Mouse (Mus musculus) heart, embryonic 13.5 days (tissue): ENCODE measurements around the gene Stra6. TPM values are rescaled to one million over a fixed set of nuclear protein-coding genes. Genes with fewer than 3 reads are reported as not detected.

Experiments used
- ATAC-seq: fragments of 200-750 bp; cut with Nextera tagmentation; 2 replicates; pipeline ENCODE4 v1.8.0; 2017; ENCODE audit warnings: moderate TSS enrichment; ENCODE audit not compliant: insufficient number of reproducible peaks, low FRiP score, low TSS enrichment; ENCODE audit errors: extremely low read depth
- H3K27ac ChIP-seq: fragments of 300-500 bp; sonication (generic); replicated peaks from 2 replicates; pipeline ENCODE4 v1.5.1; 2015; ENCODE audit warnings: moderate library complexity, mild to moderate bottlenecking, inconsistent platforms
- H3K27me3 ChIP-seq: fragments of 300-500 bp; sonication (generic); replicated peaks from 2 replicates; pipeline ENCODE4 v1.6.1; 2015; ENCODE audit warnings: mild to moderate bottlenecking, inconsistent platforms
- H3K36me3 ChIP-seq: fragments of 300-500 bp; sonication (generic); 2 replicates; pipeline ENCODE4 v1.6.1; 2015; ENCODE audit warnings: mild to moderate bottlenecking, inconsistent platforms
- H3K4me1 ChIP-seq: fragments of 300-500 bp; sonication (generic); 2 replicates; pipeline ENCODE4 v1.6.1; 2015; ENCODE audit warnings: inconsistent platforms
- H3K4me2 ChIP-seq: fragments of 300-500 bp; sonication (generic); 2 replicates; pipeline ENCODE4 v1.6.1; 2015; ENCODE audit warnings: inconsistent platforms, mild to moderate bottlenecking, moderate library complexity
- H3K4me3 ChIP-seq: fragments of 300-500 bp; sonication (generic); 2 replicates; pipeline ENCODE4 v1.5.1; 2015; ENCODE audit warnings: moderate library complexity, mild to moderate bottlenecking, inconsistent platforms
- H3K9ac ChIP-seq: fragments of 300-500 bp; sonication (generic); 2 replicates; pipeline ENCODE4 v1.6.1; 2015; ENCODE audit warnings: inconsistent platforms, mild to moderate bottlenecking, moderate library complexity
- H3K9me3 ChIP-seq: fragments of 300-500 bp; sonication (generic); 2 replicates; pipeline ENCODE4 v1.6.1; 2016; ENCODE audit warnings: inconsistent platforms
- WGBS: fragments of 180-500 bp; shearing (Covaris S2); methylation state at CpG from one replicate; pipeline ENCODE4 v1.1.7; 2015; ENCODE audit warnings: mixed read lengths; 5-methylcytosine and 5-hydroxymethylcytosine counted together
- polyA plus RNA-seq: library from polyadenylated mRNA; unstranded; fragments of >200 nt; fragmentation: Nextera tagmentation; extraction: Ambion mirVana; gene quantifications from 2 replicates; pipeline ENCODE4 v1.2.1, GENCODE M21; 2015

Stra6 gene
- polyA plus RNA-seq, 1 experiment from 2014 or later = 1.8 TPM

- peaks cover 69% of the 10 kb centered on the region for H3K4me1 ChIP-seq
- H3K4me3 ChIP-seq = peak overlapping the region; percentile 31
Measured at GRCm38 (mm10) chr9:58157838-58158237, 94.2 kb downstream of the Stra6 start.

GRCm38 (mm10) chr9:58158541-58159311, 95.1 kb downstream of the Stra6 start:
- peak; percentile 32; the same call in 1 of the 2 replicates for ATAC-seq
- Histone ChIP-seq H3K4me1 (peaks cover 61% of the 10 kb centered on the region), H3K9me3 (no peaks in the 10 kb centered on the region), H3K4me2 (peak overlapping the region; percentile 60), H3K9ac (peak overlapping the region; percentile 64), H3K27me3 (peaks cover 5% of the 10 kb centered on the region; the same call in 1 of the 2 replicates), H3K27ac (peak overlapping the region; percentile 87), H3K4me3 (peak overlapping the region; percentile 31), H3K36me3 (no peaks in the 10 kb centered on the region)
- 30% methylated on average over 7 of the region's 7 CpGs for WGBS

More at GRCm38 (mm10) chr9:58157838-58158237, 94.2 kb downstream of the Stra6 start:
- H3K4me2 ChIP-seq = peak overlapping the region; percentile 60
- 75% methylated on average over 13 of the region's 13 CpGs for WGBS
- no peaks in the 10 kb centered on the region for H3K9me3 ChIP-seq
- peak overlapping the region; percentile 87 for H3K27ac ChIP-seq
- ATAC-seq = no peak
- peaks cover 5% of the 10 kb centered on the region; the same call in 1 of the 2 replicates for H3K27me3 ChIP-seq
- no peaks in the 10 kb centered on the region for H3K36me3 ChIP-seq
- H3K9ac ChIP-seq = peak overlapping the region; percentile 64

GRCm38 (mm10) chr9:58159855-58160254, 96.3 kb downstream of the Stra6 start:
- Histone ChIP-seq H3K4me1 (peaks cover 58% of the 10 kb centered on the region), H3K9me3 (no peaks in the 10 kb centered on the region), H3K36me3 (no peaks in the 10 kb centered on the region), H3K9ac (0 out of 2 replicates have a peak overlapping the region, but pooled peaks have one; percentile 14), H3K27me3 (peaks cover 5% of the 10 kb centered on the region; the same call in 1 of the 2 replicates), H3K27ac (peak overlapping the region; percentile 87), H3K4me3 (no peak overlapping the region), H3K4me2 (0 out of 2 replicates have a peak overlapping the region, but pooled peaks have one; percentile 1)
- ATAC-seq = no peak
- 24% methylated on average over 4 of the region's 4 CpGs for WGBS

GRCm38 (mm10) chr9:58160315-58160714, 96.7 kb downstream of the Stra6 start:
- Histone ChIP-seq H3K4me2 (0 out of 2 replicates have a peak overlapping the region, but pooled peaks have one; percentile 1), H3K9me3 (no peaks in the 10 kb centered on the region), H3K4me3 (no peak overlapping the region), H3K4me1 (peaks cover 54% of the 10 kb centered on the region), H3K36me3 (no peaks in the 10 kb centered on the region), H3K27ac (peak overlapping the region; percentile 87), H3K27me3 (peaks cover 5% of the 10 kb centered on the region; the same call in 1 of the 2 replicates), H3K9ac (0 out of 2 replicates have a peak overlapping the region, but pooled peaks have one; percentile 14)
- ATAC-seq = no peak
- 57% methylated on average over 5 of the region's 5 CpGs for WGBS

GRCm38 (mm10) chr9:58162173-58162572, 98.6 kb downstream of the Stra6 start:
- Histone ChIP-seq H3K4me1 (peaks cover 37% of the 10 kb centered on the region), H3K27ac (no peak overlapping the region), H3K9ac (no peak overlapping the region), H3K36me3 (no peaks in the 10 kb centered on the region), H3K4me2 (no peak overlapping the region), H3K27me3 (peaks cover 1% of the 10 kb centered on the region; the same call in 1 of the 2 replicates), H3K9me3 (no peaks in the 10 kb centered on the region), H3K4me3 (no peak overlapping the region)
- ATAC-seq = no peak
- WGBS = 86% methylated on average over 3 of the region's 3 CpGs

GRCm38 (mm10) chr9:58163146-58163545, 99.6 kb downstream of the Stra6 start:
- no peaks in the 10 kb centered on the region for H3K27me3 ChIP-seq
- no peaks in the 10 kb centered on the region for H3K36me3 ChIP-seq
- no peak overlapping the region for H3K4me2 ChIP-seq
- H3K27ac ChIP-seq = no peak overlapping the region
- H3K9ac ChIP-seq = no peak overlapping the region
- no peak overlapping the region for H3K4me3 ChIP-seq
- WGBS = 58% methylated on average over 5 of the region's 5 CpGs
- no peaks in the 10 kb centered on the region for H3K9me3 ChIP-seq
- H3K4me1 ChIP-seq = peaks cover 27% of the 10 kb centered on the region
- no peak for ATAC-seq

- Histone ChIP-seq H3K4me1 (peaks cover under 1% of the 10 kb centered on the region; the same call in 1 of the 2 replicates), H3K9ac (no peak overlapping the region), H3K36me3 (no peaks in the 10 kb centered on the region), H3K27ac (no peak overlapping the region), H3K27me3 (no peaks in the 10 kb centered on the region), H3K4me3 (no peak overlapping the region), H3K9me3 (no peaks in the 10 kb centered on the region), H3K4me2 (no peak overlapping the region)
- WGBS = 79% methylated on average over 1 of the region's 1 CpGs
- ATAC-seq = no peak
Measured at GRCm38 (mm10) chr9:58165779-58166178, 102.2 kb downstream of the Stra6 start.

GRCm38 (mm10) chr9:58168880-58169279, 105.3 kb downstream of the Stra6 start:
- no peaks in the 10 kb centered on the region for H3K27me3 ChIP-seq
- no peak overlapping the region for H3K4me2 ChIP-seq
- no peak overlapping the region for H3K27ac ChIP-seq
- H3K9ac ChIP-seq = no peak overlapping the region
- no peaks in the 10 kb centered on the region for H3K4me1 ChIP-seq
- 67% methylated on average over 3 of the region's 3 CpGs for WGBS
- H3K36me3 ChIP-seq = no peaks in the 10 kb centered on the region
- no peak for ATAC-seq
- H3K9me3 ChIP-seq = no peaks in the 10 kb centered on the region
- no peak overlapping the region for H3K4me3 ChIP-seq

- no peak overlapping the region for H3K4me3 ChIP-seq
- H3K27ac ChIP-seq = no peak overlapping the region
- 73% methylated on average over 6 of the region's 6 CpGs for WGBS
- H3K27me3 ChIP-seq = no peaks in the 10 kb centered on the region
- no peaks in the 10 kb centered on the region; the same call in 1 of the 2 replicates for H3K4me1 ChIP-seq
- no peak overlapping the region for H3K4me2 ChIP-seq
- H3K9ac ChIP-seq = no peak overlapping the region
- no peaks in the 10 kb centered on the region for H3K9me3 ChIP-seq
- no peak for ATAC-seq
- H3K36me3 ChIP-seq = no peaks in the 10 kb centered on the region
Measured at GRCm38 (mm10) chr9:58169426-58169825, 105.8 kb downstream of the Stra6 start.

GRCm38 (mm10) chr9:58172863-58173262, 109.3 kb downstream of the Stra6 start:
- Histone ChIP-seq H3K36me3 (no peaks in the 10 kb centered on the region), H3K4me3 (no peak overlapping the region), H3K27ac (no peak overlapping the region), H3K27me3 (no peaks in the 10 kb centered on the region; the same call in 1 of the 2 replicates), H3K9me3 (no peaks in the 10 kb centered on the region), H3K9ac (no peak overlapping the region), H3K4me2 (no peak overlapping the region), H3K4me1 (peaks cover 18% of the 10 kb centered on the region)
- WGBS = 73% methylated on average over 2 of the region's 2 CpGs
- no peak for ATAC-seq

GRCm38 (mm10) chr9:58174818-58175251, 111.2 kb downstream of the Stra6 start:
- Histone ChIP-seq H3K4me2 (no peak overlapping the region), H3K27me3 (no peaks in the 10 kb centered on the region; the same call in 1 of the 2 replicates), H3K4me3 (no peak overlapping the region), H3K9me3 (no peaks in the 10 kb centered on the region), H3K27ac (no peak overlapping the region), H3K36me3 (no peaks in the 10 kb centered on the region), H3K9ac (no peak overlapping the region), H3K4me1 (peaks cover 18% of the 10 kb centered on the region)
- WGBS = 22% methylated on average over 5 of the region's 5 CpGs
- ATAC-seq = no peak
